Mouse (Mus musculus): ENCODE measurements around the gene Dnase2b.
A peak's percentile ranks its signal among the peaks of the same experiment; 100 is the strongest.

Gene Dnase2b

GRCm38 (mm10) chr3:146615496-146615895, at the start of gene Dnase2b:
TSS of gene Dnase2b (minus strand) at chr3:146615596.
- DNase-seq: no peak

- DNase-seq: no peak
Measured at GRCm38 (mm10) chr3:146661907-146662306, 46.5 kb upstream of the Dnase2b start.

GRCm38 (mm10) chr3:146661001-146661400, 45.6 kb upstream of the Dnase2b start:
- DNase-seq: no peak

- no peak for DNase-seq
Measured at GRCm38 (mm10) chr3:146659321-146659720, 43.9 kb upstream of the Dnase2b start.

GRCm38 (mm10) chr3:146658061-146658639, 42.8 kb upstream of the Dnase2b start:
- DNase-seq: no peak

- no peak for DNase-seq
Measured at GRCm38 (mm10) chr3:146657433-146657832, 42.0 kb upstream of the Dnase2b start.

- no peak for DNase-seq
Measured at GRCm38 (mm10) chr3:146655111-146655577, 39.7 kb upstream of the Dnase2b start.

- no peak for DNase-seq
Measured at GRCm38 (mm10) chr3:146653692-146654091, 38.3 kb upstream of the Dnase2b start.

- no peak for DNase-seq
Measured at GRCm38 (mm10) chr3:146652431-146652830, 37.0 kb upstream of the Dnase2b start.

- no peak for DNase-seq
Measured at GRCm38 (mm10) chr3:146651217-146651616, 35.8 kb upstream of the Dnase2b start, which contains the start of gene 4930503B20Rik. TSS of gene 4930503B20Rik (minus strand) at chr3:146651317.

GRCm38 (mm10) chr3:146650716-146651115, 35.3 kb upstream of the Dnase2b start:
- DNase-seq: no peak

- DNase-seq: no peak
Measured at GRCm38 (mm10) chr3:146649311-146649894, 34.0 kb upstream of the Dnase2b start.

- peak; percentile 50 to 60 for DNase-seq
Measured at GRCm38 (mm10) chr3:146641818-146642427, 26.5 kb upstream of the Dnase2b start.

- no peak for DNase-seq
Measured at GRCm38 (mm10) chr3:146632506-146632905, 17.1 kb upstream of the Dnase2b start.

GRCm38 (mm10) chr3:146628227-146628982, 13.0 kb upstream of the Dnase2b start:
- DNase-seq: peak in 1 of 2 experiments; percentile 47

GRCm38 (mm10) chr3:146625766-146626165, 10.4 kb upstream of the Dnase2b start:
- no peak for DNase-seq

- DNase-seq: no peak
Measured at GRCm38 (mm10) chr3:146621966-146622365, 6.6 kb upstream of the Dnase2b start.

GRCm38 (mm10) chr3:146620555-146621249, 5.3 kb upstream of the Dnase2b start:
- DNase-seq: no peak

- DNase-seq: no peak
Measured at GRCm38 (mm10) chr3:146620101-146620500, 4.7 kb upstream of the Dnase2b start.

GRCm38 (mm10) chr3:146618357-146618756, 3.0 kb upstream of the Dnase2b start:
- no peak for DNase-seq

- no peak for DNase-seq
Measured at GRCm38 (mm10) chr3:146617946-146618345, 2.5 kb upstream of the Dnase2b start.

- DNase-seq: no peak
Measured at GRCm38 (mm10) chr3:146616533-146617283, 1.3 kb upstream of the Dnase2b start.

Data from kidney, postnatal 4 days (tissue).